Mouse (Mus musculus): Measurements from ENCODE around the gene Qser1.
A peak's percentile ranks its signal among the peaks of the same experiment; 100 is the strongest.

The Qser1 gene

GRCm38 (mm10) chr2:104732562-104733256, 83.9 kb downstream of the Qser1 start:
- DNase-seq: no peak

- no peak for DNase-seq
Measured at GRCm38 (mm10) chr2:104732033-104732444, 84.5 kb downstream of the Qser1 start.

- no peak for DNase-seq
Measured at GRCm38 (mm10) chr2:104727369-104727768, 89.2 kb downstream of the Qser1 start.

- DNase-seq: no peak
Measured at GRCm38 (mm10) chr2:104722021-104722420, 94.5 kb downstream of the Qser1 start.

GRCm38 (mm10) chr2:104717827-104718226, 98.7 kb downstream of the Qser1 start:
- DNase-seq: no peak

- no peak for DNase-seq
Measured at GRCm38 (mm10) chr2:104717231-104717735, 99.3 kb downstream of the Qser1 start.

- no peak for DNase-seq
Measured at GRCm38 (mm10) chr2:104716279-104716678, 100.3 kb downstream of the Qser1 start, which contains the start of gene Pin1rt1. TSS of gene Pin1rt1 (minus strand) at chr2:104716379.

GRCm38 (mm10) chr2:104714254-104714691, 102.3 kb downstream of the Qser1 start:
- peak; percentile 69 to 72 for DNase-seq

- no peak for DNase-seq
Measured at GRCm38 (mm10) chr2:104712486-104712809, 104.1 kb downstream of the Qser1 start.

- DNase-seq: peak; percentile 67 to 82
Measured at GRCm38 (mm10) chr2:104711585-104712485, 104.7 kb downstream of the Qser1 start, which contains the start of gene Tcp11l1. TSS of gene Tcp11l1 (minus strand) at chr2:104712169.

GRCm38 (mm10) chr2:104710670-104711370, 105.7 kb downstream of the Qser1 start:
- no peak for DNase-seq

GRCm38 (mm10) chr2:104709786-104710337, 106.7 kb downstream of the Qser1 start:
- DNase-seq: no peak
